Mouse (Mus musculus): Measurements from ENCODE around the gene Mid1ip1. TPM values are rescaled to one million over a fixed set of nuclear protein-coding genes. Genes with fewer than 3 reads are reported as not detected.
A peak's percentile ranks its signal among the peaks of the same experiment; 100 is the strongest.

Gene Mid1ip1
- polyA plus RNA-seq (2015; fragmentation: Nextera tagmentation; extraction: Ambion mirVana), result 41.0 and 41.4 TPM in 2 replicates

DNA sequence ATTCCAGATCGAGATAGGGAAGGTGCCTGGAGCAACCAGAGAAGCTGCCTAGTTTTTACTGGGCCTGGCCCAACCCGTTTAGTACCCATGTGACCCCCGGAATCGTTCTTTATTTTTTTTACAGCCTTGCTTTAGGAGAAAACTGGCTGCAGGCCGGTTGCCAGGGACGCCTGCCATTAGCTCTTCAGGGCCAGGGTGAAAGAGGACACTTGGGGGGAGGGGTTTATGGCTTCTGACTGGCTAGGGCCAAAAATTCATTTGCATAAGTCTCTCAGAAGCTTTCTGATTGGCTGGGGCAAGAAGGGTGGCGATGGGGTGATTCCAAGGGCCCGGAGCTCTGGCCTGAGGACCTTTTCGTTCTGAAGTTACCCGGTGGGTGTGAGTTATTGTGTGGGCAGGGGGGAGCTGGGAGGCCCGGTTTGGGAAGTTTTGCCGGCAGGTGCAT lies at the start of gene Mid1ip1:
TSS of gene Mid1ip1 (plus strand) at position 318 of the 445 bp plus-strand sequence.
- H3K4me3 ChIP-seq (replicated peaks), result peak within 1 kb of the TSS; percentile 72
- WGBS (ENCODE audit: insufficient replicate concordance), result 11% methylated on average over 12 of the region's 12 CpGs
- peak within 1 kb of the TSS; percentile 32; the same call in 1 of the 2 replicates for H3K9ac ChIP-seq
- H3K4me2 ChIP-seq, result peak within 1 kb of the TSS; percentile 75
- no peaks in the 10 kb centered on the region for H3K36me3 ChIP-seq (replicated peaks)
- H3K4me1 ChIP-seq (replicated peaks), result peaks cover 28% of the 10 kb centered on the region
- no peaks in the 10 kb centered on the region for H3K27me3 ChIP-seq
- peak; percentile 49 for ATAC-seq (ENCODE audit: insufficient read depth)
- H3K27ac ChIP-seq (replicated peaks), result peak within 1 kb of the TSS; percentile 85
- no peaks in the 10 kb centered on the region for H3K9me3 ChIP-seq (replicated peaks)

- H3K9ac ChIP-seq, result no peak overlapping the region
- H3K4me1 ChIP-seq (replicated peaks), result no peaks in the 10 kb centered on the region
- no peaks in the 10 kb centered on the region for H3K9me3 ChIP-seq (replicated peaks)
- no peak overlapping the region for H3K27ac ChIP-seq (replicated peaks)
- H3K36me3 ChIP-seq (replicated peaks), result no peaks in the 10 kb centered on the region
- no peak overlapping the region for H3K4me2 ChIP-seq
- 69% methylated on average over 5 of the region's 5 CpGs for WGBS (ENCODE audit: insufficient replicate concordance)
- no peak for ATAC-seq (ENCODE audit: insufficient read depth)
- no peak overlapping the region for H3K4me3 ChIP-seq (replicated peaks)
- no peaks in the 10 kb centered on the region for H3K27me3 ChIP-seq
Observed at GRCm38 (mm10) chrX:10694455-10695180, 20.2 kb upstream of the Mid1ip1 start.

DNA sequence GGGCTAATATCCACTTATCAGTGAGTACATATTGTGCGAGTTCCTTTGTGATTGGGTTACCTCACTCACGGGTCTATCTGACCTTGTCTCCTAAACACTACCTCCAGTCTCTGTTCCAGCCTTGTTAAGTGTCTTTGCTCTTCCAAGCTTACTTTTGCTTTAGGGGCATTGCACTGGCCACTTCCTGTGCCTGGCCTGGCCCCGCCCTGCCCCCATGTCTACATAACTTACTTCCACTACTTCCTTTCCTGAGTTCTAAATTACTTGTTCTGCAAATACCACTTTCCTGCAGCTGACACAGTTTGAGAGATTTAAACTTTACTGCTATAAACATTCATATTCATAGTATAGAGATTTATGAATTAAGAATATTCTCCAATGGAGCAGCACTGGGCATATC lies 8.1 kb upstream of the Mid1ip1 start:
- Histone ChIP-seq H3K36me3 (replicated peaks) (no peaks in the 10 kb centered on the region), H3K9me3 (replicated peaks) (no peaks in the 10 kb centered on the region), H3K27ac (replicated peaks) (no peak overlapping the region), H3K27me3 (no peaks in the 10 kb centered on the region), H3K4me1 (replicated peaks) (no peaks in the 10 kb centered on the region), H3K4me2 (no peak overlapping the region), H3K4me3 (replicated peaks) (no peak overlapping the region), H3K9ac (no peak overlapping the region)
- whole genome bisulfite sequencing (ENCODE audit: insufficient replicate concordance), result 64% methylated on average over 3 of the region's 3 CpGs
- ATAC-seq (ENCODE audit: insufficient read depth), result no peak

DNA sequence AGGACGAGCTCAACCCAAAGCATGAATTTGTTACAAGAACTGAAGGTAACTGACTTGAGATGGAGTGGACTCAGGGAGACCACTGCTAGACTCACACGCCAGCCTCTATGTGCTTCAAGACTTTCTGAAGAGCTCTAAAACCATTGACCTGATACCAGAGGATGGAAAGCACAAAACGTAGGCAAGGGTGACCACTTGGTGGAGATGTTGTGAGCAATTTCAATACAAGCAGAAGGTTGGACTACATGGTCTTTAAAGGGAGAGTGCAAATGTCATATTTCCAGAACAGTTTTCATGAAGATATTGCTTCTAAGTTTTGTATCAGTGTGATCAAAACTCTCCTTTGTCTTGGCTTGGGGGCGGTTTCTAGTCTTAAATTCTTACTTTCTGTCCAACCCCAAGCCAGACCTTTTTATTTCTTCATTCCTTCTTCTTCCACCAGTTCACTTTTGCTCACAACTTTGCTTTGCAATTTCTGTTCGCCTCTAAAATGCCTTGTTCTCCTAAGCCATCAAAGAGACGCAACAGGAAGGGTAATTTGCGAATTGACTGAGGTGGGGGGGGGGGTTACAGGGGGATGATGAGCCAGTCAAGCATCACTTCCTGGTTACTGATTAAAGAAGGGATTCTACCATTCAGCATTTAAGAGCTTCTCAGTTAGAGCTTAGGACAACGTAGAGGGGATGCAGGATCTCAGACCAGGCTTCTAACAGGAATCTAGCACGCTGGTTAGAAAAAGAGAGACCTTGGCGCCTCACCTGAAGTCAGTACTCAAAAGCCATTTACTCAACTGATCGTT lies 775 bp upstream of the Mid1ip1 start:
- 22% methylated on average over 11 of the region's 11 CpGs for WGBS (ENCODE audit: insufficient replicate concordance)
- H3K4me3 ChIP-seq (replicated peaks), result peak overlapping the region; percentile 72
- no peak overlapping the region; the same call in 1 of the 2 replicates for H3K9ac ChIP-seq
- no peaks in the 10 kb centered on the region for H3K27me3 ChIP-seq
- peak overlapping the region; percentile 75 for H3K4me2 ChIP-seq
- H3K9me3 ChIP-seq (replicated peaks), result no peaks in the 10 kb centered on the region
- no peaks in the 10 kb centered on the region for H3K36me3 ChIP-seq (replicated peaks)
- H3K27ac ChIP-seq (replicated peaks), result peak overlapping the region; percentile 75
- ATAC-seq (ENCODE audit: insufficient read depth), result no peak
- peaks cover 28% of the 10 kb centered on the region for H3K4me1 ChIP-seq (replicated peaks)

- WGBS (ENCODE audit: insufficient replicate concordance), result 14% methylated on average over 50 of the region's 50 CpGs
Observed at GRCm38 (mm10) chrX:10716917-10717763, 2.3 kb downstream of the Mid1ip1 start.

DNA sequence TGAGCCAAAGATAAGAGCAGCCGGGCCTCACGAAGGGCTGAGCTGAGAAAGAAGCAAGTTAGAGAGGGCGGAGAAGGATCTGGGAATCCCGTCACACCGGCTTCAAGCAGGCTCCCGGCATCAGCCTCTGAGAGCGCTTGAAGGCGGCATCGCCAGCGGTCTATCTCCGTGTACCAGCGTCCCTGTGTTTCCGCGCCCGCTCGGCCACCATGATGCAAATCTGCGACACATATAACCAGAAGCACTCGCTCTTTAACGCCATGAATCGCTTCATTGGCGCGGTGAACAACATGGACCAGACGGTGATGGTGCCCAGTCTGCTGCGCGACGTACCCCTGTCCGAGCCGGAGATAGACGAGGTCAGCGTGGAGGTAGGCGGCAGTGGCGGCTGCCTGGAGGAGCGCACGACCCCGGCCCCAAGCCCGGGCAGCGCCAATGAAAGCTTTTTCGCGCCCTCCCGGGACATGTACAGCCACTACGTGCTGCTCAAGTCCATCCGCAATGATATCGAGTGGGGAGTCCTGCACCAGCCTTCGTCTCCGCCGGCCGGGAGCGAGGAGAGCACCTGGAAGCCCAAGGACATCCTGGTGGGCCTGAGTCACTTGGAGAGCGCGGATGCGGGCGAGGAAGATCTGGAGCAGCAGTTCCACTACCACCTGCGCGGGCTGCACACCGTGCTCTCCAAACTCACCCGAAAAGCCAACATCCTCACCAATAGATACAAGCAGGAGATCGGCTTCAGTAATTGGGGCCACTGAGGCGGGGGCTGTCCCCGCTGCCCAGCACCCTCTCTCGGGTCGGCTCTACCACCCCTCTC lies 3.4 kb downstream of the Mid1ip1 start:
- H3K27ac ChIP-seq (replicated peaks), result peak overlapping the region; percentile 91
- no peaks in the 10 kb centered on the region for H3K36me3 ChIP-seq (replicated peaks)
- peak overlapping the region; percentile 75 for H3K4me2 ChIP-seq
- no peaks in the 10 kb centered on the region for H3K9me3 ChIP-seq (replicated peaks)
- ATAC-seq (ENCODE audit: insufficient read depth), result peak; percentile 5
- H3K4me1 ChIP-seq (replicated peaks), result peaks cover 38% of the 10 kb centered on the region
- H3K27me3 ChIP-seq, result no peaks in the 10 kb centered on the region
- H3K9ac ChIP-seq, result peak overlapping the region; percentile 76
- peak overlapping the region; percentile 72 for H3K4me3 ChIP-seq (replicated peaks)
- WGBS (ENCODE audit: insufficient replicate concordance), result 13% methylated on average over 61 of the region's 61 CpGs

More at GRCm38 (mm10) chrX:10716917-10717763, 2.3 kb downstream of the Mid1ip1 start:
- Histone ChIP-seq H3K36me3 (replicated peaks) (no peaks in the 10 kb centered on the region), H3K4me2 (peak overlapping the region; percentile 75), H3K9ac (peak overlapping the region; percentile 76), H3K4me1 (replicated peaks) (peaks cover 38% of the 10 kb centered on the region), H3K27me3 (no peaks in the 10 kb centered on the region), H3K27ac (replicated peaks) (peak overlapping the region; percentile 91), H3K9me3 (replicated peaks) (no peaks in the 10 kb centered on the region), H3K4me3 (replicated peaks) (peak overlapping the region; percentile 72)
- peak; percentile 90 for ATAC-seq (ENCODE audit: insufficient read depth)

DNA sequence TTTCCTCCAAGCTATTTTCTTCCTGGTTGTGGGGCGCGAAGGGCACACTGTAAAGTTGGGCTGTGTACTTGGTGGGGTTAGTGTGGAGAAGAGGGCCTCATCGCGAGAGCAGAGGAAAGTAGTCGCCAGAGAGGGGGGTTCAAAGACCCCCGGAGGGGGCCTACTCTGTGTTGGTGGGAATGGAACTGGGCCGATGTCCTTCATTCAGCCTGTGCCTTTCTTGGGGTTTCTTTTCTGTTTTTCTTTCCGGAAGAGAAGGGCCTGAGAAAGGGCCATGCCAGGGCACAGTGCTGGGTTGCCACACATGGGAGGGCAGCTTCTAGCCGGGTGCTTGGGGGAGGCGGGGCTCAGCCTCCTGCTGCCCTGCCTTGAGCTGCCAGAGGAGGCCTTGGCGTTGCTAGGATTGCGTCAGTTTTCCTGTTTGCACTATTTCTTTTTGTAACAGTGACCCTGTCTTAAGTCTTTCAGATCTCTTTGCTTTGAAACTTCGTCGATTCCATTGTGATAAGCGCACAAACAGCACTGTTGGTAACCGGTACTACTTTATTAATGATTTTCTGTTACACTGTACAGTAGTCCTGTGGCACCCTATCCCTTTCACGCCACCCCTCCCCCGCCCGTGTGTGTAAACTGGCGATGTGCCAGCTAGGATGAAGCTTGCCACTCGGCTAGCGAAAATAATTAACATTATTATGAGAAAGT lies 4.2 kb downstream of the Mid1ip1 start:
- no peaks in the 10 kb centered on the region for H3K9me3 ChIP-seq (replicated peaks)
- WGBS (ENCODE audit: insufficient replicate concordance), result 21% methylated on average over 22 of the region's 22 CpGs
- H3K4me1 ChIP-seq (replicated peaks), result peaks cover 35% of the 10 kb centered on the region
- no peaks in the 10 kb centered on the region for H3K36me3 ChIP-seq (replicated peaks)
- peak overlapping the region; percentile 72 for H3K4me3 ChIP-seq (replicated peaks)
- peak overlapping the region; percentile 75 for H3K4me2 ChIP-seq
- peak overlapping the region; percentile 91 for H3K27ac ChIP-seq (replicated peaks)
- peak overlapping the region; percentile 76 for H3K9ac ChIP-seq
- no peaks in the 10 kb centered on the region for H3K27me3 ChIP-seq
- peak; percentile 62 for ATAC-seq (ENCODE audit: insufficient read depth)

GRCm38 (mm10) chrX:10720391-10720790 lies 5.6 kb downstream of the Mid1ip1 start:
- ATAC-seq (ENCODE audit: insufficient read depth), result no peak
- Histone ChIP-seq H3K9me3 (replicated peaks) (no peaks in the 10 kb centered on the region), H3K27ac (replicated peaks) (peak overlapping the region; percentile 33; the same call in 1 of the 2 replicates), H3K36me3 (replicated peaks) (no peaks in the 10 kb centered on the region), H3K4me1 (replicated peaks) (peaks cover 24% of the 10 kb centered on the region), H3K4me2 (peak overlapping the region; percentile 75), H3K9ac (no peak overlapping the region), H3K27me3 (no peaks in the 10 kb centered on the region), H3K4me3 (replicated peaks) (peak overlapping the region; percentile 14; the same call in 1 of the 2 replicates)
- 16% methylated on average over 6 of the region's 6 CpGs for WGBS (ENCODE audit: insufficient replicate concordance)

- no peak for ATAC-seq (ENCODE audit: insufficient read depth)
- no peak overlapping the region for H3K9ac ChIP-seq
- no peaks in the 10 kb centered on the region for H3K36me3 ChIP-seq (replicated peaks)
- WGBS (ENCODE audit: insufficient replicate concordance), result 75% methylated on average over 1 of the region's 1 CpGs
- H3K27me3 ChIP-seq, result no peaks in the 10 kb centered on the region
- H3K27ac ChIP-seq (replicated peaks), result no peak overlapping the region
- H3K4me2 ChIP-seq, result no peak overlapping the region
- no peak overlapping the region for H3K4me3 ChIP-seq (replicated peaks)
- peaks cover 10% of the 10 kb centered on the region for H3K4me1 ChIP-seq (replicated peaks)
- no peaks in the 10 kb centered on the region for H3K9me3 ChIP-seq (replicated peaks)
Observed at GRCm38 (mm10) chrX:10724571-10724970, 9.8 kb downstream of the Mid1ip1 start.
